Mouse (Mus musculus): ENCODE results near the gene Ifngr1.

DNA sequence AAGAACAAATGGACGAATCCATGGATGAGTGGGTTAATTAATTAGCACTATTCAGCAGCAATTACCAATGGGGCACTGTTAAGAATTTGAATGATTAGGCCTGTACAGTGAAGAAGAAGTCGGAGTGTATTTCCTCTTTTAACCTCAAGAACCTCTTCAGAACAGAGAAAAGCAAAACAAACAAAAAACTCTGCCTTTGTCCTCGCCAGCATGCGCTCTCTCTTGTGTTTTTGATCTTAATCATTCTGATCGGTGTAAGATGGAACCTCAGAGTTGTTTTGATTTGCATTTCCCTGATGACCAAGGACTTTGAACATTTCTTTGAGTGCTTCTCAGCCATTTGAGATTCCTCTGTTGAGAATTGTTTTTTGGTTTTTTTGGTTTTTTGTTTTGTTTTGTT is 28.0 kb downstream of the Ifngr1 start:
- TF ChIP-seq CTCF (IDR thresholded peaks at IDR 0.05; ENCODE audit: low read depth, low read length) (no peak), POLR2A (IDR thresholded peaks at IDR 0.05; ENCODE audit: insufficient read depth, low read length) (no peak), EP300 (IDR thresholded peaks at IDR 0.05; ENCODE audit: insufficient read depth, low read depth, low read length) (no peak)

All from ES-Bruce4 (cell line).